Mouse (Mus musculus): Measurements from ENCODE around the gene Olfr742. TPM values are rescaled to one million over a fixed set of nuclear protein-coding genes. Genes with fewer than 3 reads are reported as not detected.

Gene Olfr742
- polyA plus RNA-seq (2015; fragmentation: Nextera tagmentation; extraction: Ambion mirVana), result not detected in 2 replicates

DNA sequence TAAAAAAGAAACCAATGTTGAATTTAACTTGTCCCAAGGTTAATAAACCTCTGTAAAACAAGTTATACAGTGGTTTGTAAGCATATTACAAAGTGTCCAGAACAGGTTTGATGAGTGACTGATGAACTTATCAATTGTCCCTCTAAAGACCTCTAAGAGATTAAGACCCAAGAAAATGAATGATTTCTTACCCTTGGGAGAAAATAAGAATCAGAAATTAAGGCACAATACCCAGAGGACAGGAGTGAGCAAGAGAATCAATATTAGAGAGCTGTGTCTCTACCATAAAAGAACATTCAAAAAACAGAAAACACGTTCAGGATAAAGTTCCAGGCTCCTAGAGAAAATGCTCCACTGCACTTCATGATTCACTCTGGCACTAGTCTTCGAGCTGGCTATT, at the start of gene Olfr742:
Gene Olfr742 (plus strand): TSS at position 301 of the 400 bp plus-strand sequence.
- Histone ChIP-seq H3K4me2 (no peak within 1 kb of the TSS), H3K27me3 (no peaks in the 10 kb centered on the region), H3K9me3 (no peaks in the 10 kb centered on the region), H3K27ac (no peak within 1 kb of the TSS), H3K36me3 (no peaks in the 10 kb centered on the region), H3K9ac (no peak within 1 kb of the TSS), H3K4me3 (no peak within 1 kb of the TSS), H3K4me1 (replicated peaks) (no peaks in the 10 kb centered on the region)
- ATAC-seq (ENCODE audit: low FRiP score), result no peak
- WGBS, result 56% methylated on average over 2 of the region's 2 CpGs

DNA sequence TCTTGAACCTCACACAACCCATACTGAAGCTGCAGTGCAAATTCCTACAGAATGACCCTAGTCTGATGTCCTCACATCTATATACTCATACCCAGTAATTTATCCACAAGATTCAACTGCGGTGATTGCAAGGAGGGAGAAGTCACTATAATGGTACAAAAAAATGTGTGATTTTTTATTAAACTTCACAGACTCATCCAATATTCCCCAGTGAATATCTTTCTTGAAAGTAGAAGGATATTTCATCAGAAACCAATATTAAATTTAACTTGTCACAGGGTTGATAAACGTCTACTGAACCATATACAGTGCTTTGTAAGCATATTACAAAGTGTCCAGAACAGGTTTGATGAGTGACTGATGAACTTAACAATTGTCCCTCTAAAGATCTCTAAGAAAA, 31.0 kb upstream of the Olfr742 start, which contains the start of gene Olfr741:
Gene Olfr741 (plus strand): TSS at position 301 of the 400 bp plus-strand sequence.
- no peaks in the 10 kb centered on the region for H3K36me3 ChIP-seq
- H3K9me3 ChIP-seq, result no peaks in the 10 kb centered on the region
- no peak for ATAC-seq (ENCODE audit: low FRiP score)
- no peak within 1 kb of the TSS for H3K9ac ChIP-seq
- H3K27ac ChIP-seq, result no peak within 1 kb of the TSS
- WGBS, result 73% methylated on average over 2 of the region's 2 CpGs
- H3K4me1 ChIP-seq (replicated peaks), result no peaks in the 10 kb centered on the region
- H3K27me3 ChIP-seq, result no peaks in the 10 kb centered on the region
- no peak within 1 kb of the TSS for H3K4me3 ChIP-seq
- no peak within 1 kb of the TSS for H3K4me2 ChIP-seq

DNA sequence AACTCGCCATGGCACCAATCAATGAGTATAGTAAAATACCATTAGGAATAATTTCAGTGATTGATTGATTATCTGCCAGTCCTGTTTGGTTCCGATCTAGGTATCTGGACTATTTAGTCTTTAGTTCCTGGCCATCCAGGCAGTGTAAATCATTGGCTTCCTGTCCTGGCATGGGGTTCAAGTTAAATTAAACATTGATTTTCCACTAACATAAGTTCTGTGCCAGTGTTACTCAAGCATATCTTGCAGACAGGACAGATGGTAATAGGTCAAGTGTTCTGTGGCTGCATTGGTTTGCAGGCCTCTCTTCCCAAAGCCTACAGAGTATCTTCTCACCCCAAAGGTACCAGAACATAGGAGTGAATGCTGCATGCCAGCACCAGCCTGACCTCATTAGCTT, 25.0 kb upstream of the Olfr742 start:
- ATAC-seq (ENCODE audit: low FRiP score), result no peak
- 78% methylated on average over 2 of the region's 2 CpGs for WGBS
- H3K4me2 ChIP-seq, result no peak overlapping the region
- no peaks in the 10 kb centered on the region for H3K9me3 ChIP-seq
- no peak overlapping the region for H3K9ac ChIP-seq
- no peaks in the 10 kb centered on the region for H3K36me3 ChIP-seq
- H3K27me3 ChIP-seq, result no peaks in the 10 kb centered on the region
- H3K4me1 ChIP-seq (replicated peaks), result no peaks in the 10 kb centered on the region
- no peak overlapping the region for H3K27ac ChIP-seq
- no peak overlapping the region for H3K4me3 ChIP-seq

DNA sequence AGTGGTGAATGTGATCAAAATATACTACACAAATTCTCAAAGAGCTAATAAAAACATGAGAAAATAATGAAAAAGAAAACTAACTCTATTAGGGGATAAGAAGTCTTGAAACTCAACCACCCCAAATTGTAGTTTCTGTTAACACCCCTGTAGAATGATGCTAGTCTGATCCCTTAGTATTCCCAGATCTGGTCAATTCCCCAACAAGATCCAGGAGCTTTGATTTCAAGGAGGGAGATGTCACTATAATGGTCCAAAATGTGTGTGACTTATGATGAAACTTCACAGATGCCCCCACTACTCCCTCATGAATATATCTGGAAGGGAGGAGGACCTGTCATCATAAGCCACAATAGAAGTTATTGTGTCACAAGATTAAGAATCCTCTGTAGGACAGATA, 18.1 kb downstream of the Olfr742 start, which contains the start of gene Olfr743:
Gene Olfr743 (plus strand): TSS at position 301 of the 400 bp plus-strand sequence.
- Histone ChIP-seq H3K36me3 (no peaks in the 10 kb centered on the region), H3K4me3 (no peak within 1 kb of the TSS), H3K4me1 (replicated peaks) (no peaks in the 10 kb centered on the region), H3K9me3 (no peaks in the 10 kb centered on the region), H3K4me2 (no peak within 1 kb of the TSS), H3K27me3 (no peaks in the 10 kb centered on the region), H3K27ac (no peak within 1 kb of the TSS), H3K9ac (no peak within 1 kb of the TSS)
- no peak for ATAC-seq (ENCODE audit: low FRiP score)

DNA sequence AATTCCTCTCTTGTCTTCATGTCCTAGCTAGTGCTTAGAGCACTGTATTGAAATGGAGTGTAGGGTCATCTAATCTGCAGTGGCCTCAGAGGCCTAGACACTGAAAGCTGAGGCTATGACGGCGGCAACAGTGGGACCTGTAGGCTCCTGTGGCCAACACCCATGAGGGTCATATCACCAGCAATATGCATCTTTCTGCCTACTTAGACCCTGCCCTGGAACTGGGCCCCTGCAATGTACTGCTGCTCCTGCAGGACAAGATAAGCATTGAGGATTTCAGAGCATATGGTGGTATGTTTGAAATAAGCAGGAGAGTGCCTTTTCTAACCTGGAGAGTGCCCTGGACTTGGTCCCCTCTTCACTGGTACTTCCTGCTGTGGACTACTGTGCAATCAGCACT, 49.3 kb downstream of the Olfr742 start:
- 95% methylated on average over 2 of the region's 2 CpGs for WGBS

More for the DNA sequence above, 49.3 kb downstream of the Olfr742 start:
- no peaks in the 10 kb centered on the region for H3K4me1 ChIP-seq (replicated peaks)
- ATAC-seq (ENCODE audit: low FRiP score), result no peak
- H3K36me3 ChIP-seq, result no peaks in the 10 kb centered on the region
- peaks cover 6% of the 10 kb centered on the region; the same call in 1 of the 2 replicates for H3K9me3 ChIP-seq
- H3K4me3 ChIP-seq, result no peak overlapping the region
- H3K27ac ChIP-seq, result no peak overlapping the region
- no peak overlapping the region for H3K9ac ChIP-seq
- H3K4me2 ChIP-seq, result no peak overlapping the region
- no peaks in the 10 kb centered on the region for H3K27me3 ChIP-seq

Other genes with a start within 250 kb of the Olfr742 start
- not detected in 2 replicates for gene Olfr732, start 219.4 kb upstream of the Olfr742 start, polyA plus RNA-seq (2015; fragmentation: Nextera tagmentation; extraction: Ambion mirVana)
- not detected in 2 replicates for gene Olfr733, start 202.1 kb upstream of the Olfr742 start, polyA plus RNA-seq (2015; fragmentation: Nextera tagmentation; extraction: Ambion mirVana)
- not detected in 2 replicates for gene Olfr734, start 176.8 kb upstream of the Olfr742 start, polyA plus RNA-seq (2015; fragmentation: Nextera tagmentation; extraction: Ambion mirVana)
- gene Olfr735, start 154.7 kb upstream of the Olfr742 start, polyA plus RNA-seq (2015; fragmentation: Nextera tagmentation; extraction: Ambion mirVana), result not detected in 2 replicates
- not detected in 2 replicates for gene Tlr11, start 145.7 kb upstream of the Olfr742 start, polyA plus RNA-seq (2015; fragmentation: Nextera tagmentation; extraction: Ambion mirVana)
- not detected in 2 replicates for gene Olfr736, start 122.4 kb upstream of the Olfr742 start, polyA plus RNA-seq (2015; fragmentation: Nextera tagmentation; extraction: Ambion mirVana)
- gene Olfr738, start 96.0 kb upstream of the Olfr742 start, polyA plus RNA-seq (2015; fragmentation: Nextera tagmentation; extraction: Ambion mirVana), result not detected in 2 replicates
- not detected in 2 replicates for gene Olfr739, start 85.0 kb upstream of the Olfr742 start, polyA plus RNA-seq (2015; fragmentation: Nextera tagmentation; extraction: Ambion mirVana)
- gene Olfr740, start 58.1 kb upstream of the Olfr742 start, polyA plus RNA-seq (2015; fragmentation: Nextera tagmentation; extraction: Ambion mirVana), result not detected in 2 replicates
- not detected in 2 replicates for gene Olfr741, start 30.9 kb upstream of the Olfr742 start, polyA plus RNA-seq (2015; fragmentation: Nextera tagmentation; extraction: Ambion mirVana)
- not detected in 2 replicates for gene Olfr743, start 18.2 kb downstream of the Olfr742 start, polyA plus RNA-seq (2015; fragmentation: Nextera tagmentation; extraction: Ambion mirVana)
- not detected in 2 replicates for gene Olfr744, start 111.3 kb downstream of the Olfr742 start, polyA plus RNA-seq (2015; fragmentation: Nextera tagmentation; extraction: Ambion mirVana)
- not detected in 2 replicates for gene Olfr745, start 135.8 kb downstream of the Olfr742 start, polyA plus RNA-seq (2015; fragmentation: Nextera tagmentation; extraction: Ambion mirVana)
- not detected in 2 replicates for gene Olfr746, start 143.5 kb downstream of the Olfr742 start, polyA plus RNA-seq (2015; fragmentation: Nextera tagmentation; extraction: Ambion mirVana)
- not detected in 2 replicates for gene Olfr747, start 189.6 kb downstream of the Olfr742 start, polyA plus RNA-seq (2015; fragmentation: Nextera tagmentation; extraction: Ambion mirVana)
- gene Olfr748, start 203.8 kb downstream of the Olfr742 start, polyA plus RNA-seq (2015; fragmentation: Nextera tagmentation; extraction: Ambion mirVana), result not detected in 2 replicates
- gene Olfr749, start 241.5 kb downstream of the Olfr742 start, polyA plus RNA-seq (2015; fragmentation: Nextera tagmentation; extraction: Ambion mirVana), result not detected in 2 replicates

All from hindbrain, embryonic 13.5 days (tissue).